Mouse (Mus musculus): ENCODE results near the gene Plppr2. TPM values are rescaled to one million over a fixed set of nuclear protein-coding genes. Genes with fewer than 3 reads are reported as not detected.

Gene Plppr2
- total RNA-seq, 1 experiment from 2014 or later, result 0.09 TPM

DNA sequence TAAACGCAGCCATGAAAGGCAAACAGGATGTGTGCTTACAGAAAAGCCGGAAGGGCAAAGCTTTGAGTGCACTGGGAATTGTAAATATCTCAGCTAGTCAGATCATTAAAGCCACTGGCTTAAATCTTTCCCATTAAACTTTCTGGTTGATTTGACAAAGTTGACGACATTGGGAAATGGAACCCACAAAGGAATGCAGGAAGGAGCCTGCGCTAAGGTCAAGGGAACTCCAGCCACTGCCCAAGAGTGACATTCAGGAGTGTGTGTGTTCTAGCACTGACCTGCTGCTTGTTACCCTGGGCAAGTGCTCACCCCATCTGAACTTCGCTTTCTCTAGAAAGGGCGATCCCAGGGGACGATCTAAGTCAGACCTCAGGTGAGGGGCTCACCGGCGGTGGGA, 23.3 kb downstream of the Plppr2 start:
- ATAC-seq (replicated peaks; ENCODE audit: low read depth, poor library complexity, severe bottlenecking), result no peak

- ATAC-seq (replicated peaks; ENCODE audit: low read depth, poor library complexity, severe bottlenecking), result no peak
Observed at GRCm38 (mm10) chr9:21960558-21961208, 23.9 kb downstream of the Plppr2 start.

GRCm38 (mm10) chr9:21961366-21961980, 24.6 kb downstream of the Plppr2 start:
- ATAC-seq (replicated peaks; ENCODE audit: low read depth, poor library complexity, severe bottlenecking), result no peak

DNA sequence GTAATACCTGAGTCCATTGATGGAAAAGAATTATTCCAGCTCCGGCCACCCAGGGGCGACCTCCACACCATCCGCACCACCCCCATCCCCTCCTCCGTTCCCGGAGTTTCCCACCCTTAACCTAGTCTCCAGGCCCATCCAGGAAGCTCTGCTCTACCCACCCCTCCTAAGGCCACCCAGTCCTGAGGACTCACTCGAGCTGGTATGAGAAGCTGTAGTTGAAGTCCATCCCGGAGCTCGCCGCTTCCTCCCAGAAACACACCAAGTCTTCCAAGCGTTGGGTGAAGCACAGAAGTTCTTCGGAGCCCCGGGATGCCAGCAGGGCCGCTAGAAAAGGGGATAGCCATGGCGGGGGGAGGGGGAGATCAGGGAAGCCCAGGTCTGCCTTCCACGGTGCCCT, 25.2 kb downstream of the Plppr2 start:
- ATAC-seq (replicated peaks; ENCODE audit: low read depth, poor library complexity, severe bottlenecking), result peak; percentile 4; the same call in 1 of the 2 replicates

DNA sequence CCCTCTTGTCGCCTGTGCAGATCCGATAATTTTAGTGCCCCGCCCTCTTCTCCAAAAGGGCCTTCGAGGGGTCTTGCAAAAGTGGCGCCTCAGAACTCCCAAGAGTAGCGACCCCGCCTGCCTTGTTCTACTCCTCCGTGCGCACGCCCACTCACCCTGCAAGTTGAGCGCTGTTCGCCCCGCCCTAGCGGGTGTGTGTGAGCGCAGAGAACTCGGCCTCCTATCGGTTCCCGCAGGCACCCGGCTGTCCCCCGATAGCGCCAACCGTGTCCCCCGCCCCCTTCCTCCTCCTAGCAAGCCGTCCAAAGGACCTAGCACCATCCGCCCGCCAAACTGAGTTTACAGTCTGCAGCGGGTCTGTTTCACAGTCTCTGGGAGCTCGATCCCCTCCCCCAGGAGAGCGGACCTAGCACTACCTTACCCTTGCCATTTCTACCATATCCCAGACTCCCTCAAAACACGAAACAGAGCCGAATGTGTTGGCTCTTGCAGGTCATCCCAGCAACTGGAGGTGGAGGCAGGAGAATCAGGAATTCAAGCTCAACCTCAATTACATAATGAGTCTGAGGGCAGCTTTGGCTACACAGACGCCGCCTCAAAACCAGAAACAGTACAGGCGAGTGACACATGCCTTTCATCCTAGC, 25.7 kb downstream of the Plppr2 start:
- peak; percentile 94 for ATAC-seq (replicated peaks; ENCODE audit: low read depth, poor library complexity, severe bottlenecking)

- ATAC-seq (replicated peaks; ENCODE audit: low read depth, poor library complexity, severe bottlenecking), result peak; percentile 52
Observed at GRCm38 (mm10) chr9:21963417-21963816, 26.6 kb downstream of the Plppr2 start, which contains the start of gene Epor. Gene Epor, minus strand, starts transcription at chr9:21963506.

DNA sequence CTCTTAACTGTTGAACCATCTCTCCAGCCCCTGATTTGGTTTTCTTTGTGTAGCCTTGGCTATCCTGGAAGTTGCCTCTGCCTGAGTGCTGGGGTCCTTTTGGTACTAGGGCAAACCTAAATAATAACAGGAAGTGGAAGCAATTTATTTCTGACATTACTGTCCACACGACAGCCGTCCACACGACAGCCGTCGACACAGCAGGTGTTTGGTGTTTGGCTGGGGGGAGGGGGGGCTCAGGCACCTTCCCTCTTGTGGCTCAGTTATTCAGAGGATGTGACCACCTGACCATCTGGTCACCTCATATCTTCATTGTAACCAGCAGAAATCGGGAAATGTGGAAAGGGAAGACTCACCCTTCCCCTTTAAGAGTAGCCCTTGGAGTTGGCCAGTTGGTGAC, 32.0 kb downstream of the Plppr2 start:
- ATAC-seq (replicated peaks; ENCODE audit: low read depth, poor library complexity, severe bottlenecking), result no peak

DNA sequence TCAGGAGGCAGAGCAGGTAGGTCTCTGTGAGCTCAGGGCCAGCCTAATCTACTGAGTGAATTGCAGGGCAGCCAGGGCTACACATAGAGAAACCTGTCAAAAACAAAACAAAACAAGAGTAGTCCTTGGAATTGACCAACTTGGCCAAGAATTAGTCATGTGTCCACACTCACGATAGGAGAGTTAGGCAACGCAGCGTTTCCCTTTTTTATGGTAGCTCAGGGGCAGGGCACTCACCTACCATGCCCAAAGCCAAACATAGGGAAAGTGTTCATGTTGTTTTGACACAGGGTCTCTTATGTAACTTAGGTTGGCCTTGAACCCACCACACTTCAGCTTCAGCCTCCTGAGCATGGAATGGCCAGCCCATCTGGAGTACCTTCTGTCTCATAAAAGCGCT, 32.5 kb downstream of the Plppr2 start:
- ATAC-seq (replicated peaks; ENCODE audit: low read depth, poor library complexity, severe bottlenecking), result no peak

- ATAC-seq (replicated peaks; ENCODE audit: low read depth, poor library complexity, severe bottlenecking), result no peak
Observed at GRCm38 (mm10) chr9:21976626-21977175, 39.9 kb downstream of the Plppr2 start.

DNA sequence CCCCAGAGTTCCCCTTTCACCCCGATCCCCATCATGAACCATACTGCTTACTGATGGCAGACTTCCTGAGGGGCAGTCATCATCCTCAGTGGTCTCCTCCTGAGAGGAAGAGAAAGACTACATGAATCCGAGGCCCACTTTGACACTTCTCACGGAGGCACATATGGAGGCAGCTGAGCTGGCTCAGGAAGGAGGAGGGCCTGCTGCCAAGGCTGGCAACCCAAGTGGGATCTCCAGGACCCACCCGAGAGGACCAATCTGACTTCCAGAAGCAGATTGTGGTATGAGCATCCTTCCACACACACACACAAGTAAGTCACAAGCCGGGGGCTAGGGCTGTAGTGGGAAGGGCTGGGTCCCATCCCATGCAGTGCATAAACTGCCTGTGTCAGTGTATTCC, 40.5 kb downstream of the Plppr2 start:
- no peak for ATAC-seq (replicated peaks; ENCODE audit: low read depth, poor library complexity, severe bottlenecking)

GRCm38 (mm10) chr9:21977972-21978371, 41.1 kb downstream of the Plppr2 start:
- ATAC-seq (replicated peaks; ENCODE audit: low read depth, poor library complexity, severe bottlenecking), result peak; percentile 74

DNA sequence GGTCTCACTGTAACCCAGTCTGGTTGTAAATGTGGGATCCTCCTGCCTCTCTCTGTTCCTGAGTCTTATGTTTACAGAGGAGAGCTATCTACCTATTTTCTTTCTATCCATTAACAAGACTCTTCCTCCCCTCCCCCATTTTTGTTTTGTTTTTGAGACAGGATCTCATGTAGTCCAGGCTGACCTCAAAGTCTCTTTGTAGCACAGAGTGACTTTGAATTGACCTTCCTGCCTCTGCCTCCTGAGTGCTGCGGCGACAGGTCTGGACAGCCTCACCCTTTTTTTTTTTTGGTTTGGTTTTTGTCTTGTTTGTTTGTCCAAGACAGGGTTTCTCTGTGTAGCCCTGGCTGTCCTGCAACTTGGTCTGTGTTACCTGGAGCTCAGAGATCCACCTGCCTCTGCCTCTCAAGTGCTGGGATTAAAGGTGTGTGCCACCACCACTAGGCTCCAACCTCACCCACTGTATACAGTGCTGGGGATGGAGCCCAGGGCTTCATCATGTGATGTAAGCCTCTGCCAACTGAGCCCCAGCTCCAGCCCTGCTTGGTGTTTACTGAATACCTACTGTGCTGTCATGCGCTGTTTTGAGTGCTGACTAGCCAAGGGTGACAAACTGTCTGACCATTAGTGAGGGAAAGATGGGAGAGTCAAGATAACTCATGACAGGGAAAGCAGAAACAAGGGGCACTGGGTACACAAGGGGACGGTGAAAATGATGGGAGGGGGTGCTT, 41.7 kb downstream of the Plppr2 start:
- ATAC-seq (replicated peaks; ENCODE audit: low read depth, poor library complexity, severe bottlenecking), result no peak; the same call in 1 of the 2 replicates

- ATAC-seq (replicated peaks; ENCODE audit: low read depth, poor library complexity, severe bottlenecking), result no peak
Observed at GRCm38 (mm10) chr9:21983911-21984310, 47.1 kb downstream of the Plppr2 start.

DNA sequence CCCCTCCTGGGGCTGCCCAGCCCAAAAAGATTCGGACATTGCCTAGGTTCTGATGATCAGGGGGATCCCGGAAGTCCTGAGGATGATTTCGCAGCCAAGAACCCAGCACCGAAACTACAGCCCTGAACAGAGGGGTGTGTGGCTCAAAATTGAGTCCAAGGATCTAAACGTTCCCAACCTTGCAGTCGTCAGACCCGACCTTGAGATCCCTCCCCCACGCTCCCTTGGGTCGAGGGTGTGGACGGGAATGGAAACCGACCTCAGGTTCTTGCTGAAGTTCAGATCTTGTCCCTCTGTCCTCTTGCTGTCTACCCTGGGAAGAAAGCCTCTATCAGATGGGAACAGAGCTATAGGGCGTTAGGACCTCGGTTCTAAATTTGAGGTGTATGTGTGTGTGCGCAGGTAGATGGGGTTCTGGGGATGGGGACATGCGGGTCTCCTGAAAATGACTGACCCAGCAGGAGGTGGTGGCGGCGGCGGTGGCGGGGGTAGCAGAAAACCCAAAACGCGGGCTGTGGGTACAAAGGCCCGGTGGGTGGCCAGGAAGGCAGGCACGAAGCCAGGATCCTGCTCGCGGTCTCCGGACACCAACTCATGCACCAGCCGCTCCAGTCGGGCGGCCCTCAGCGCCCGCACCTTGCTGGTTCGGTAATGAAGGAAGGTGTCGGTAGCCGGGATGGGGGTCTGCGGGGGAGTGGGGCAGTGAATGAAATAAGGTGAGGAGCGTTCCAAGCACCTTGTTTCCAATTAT, 50.9 kb downstream of the Plppr2 start:
- ATAC-seq (replicated peaks; ENCODE audit: low read depth, poor library complexity, severe bottlenecking), result no peak

- ATAC-seq (replicated peaks; ENCODE audit: low read depth, poor library complexity, severe bottlenecking), result 0 out of 2 replicates have a peak, but pooled peaks have one; percentile 37
Observed at GRCm38 (mm10) chr9:21988421-21989101, 51.7 kb downstream of the Plppr2 start.

- ATAC-seq (replicated peaks; ENCODE audit: low read depth, poor library complexity, severe bottlenecking), result no peak
Observed at GRCm38 (mm10) chr9:21989230-21990110, 52.6 kb downstream of the Plppr2 start, which contains the start of gene Rgl3. Gene Rgl3, minus strand, starts transcription at chr9:21989446.

GRCm38 (mm10) chr9:21992227-21992626, 55.4 kb downstream of the Plppr2 start:
- ATAC-seq (replicated peaks; ENCODE audit: low read depth, poor library complexity, severe bottlenecking), result no peak
